24 mouse cellular contexts compared by ENCODE assay signal in genomic region chr14:24240831-24241230, GRCm38 (mm10). TPM values are rescaled to one million over a fixed set of nuclear protein-coding genes. Genes with fewer than 3 reads are reported as not detected.
"Had no signal": no experiment of that assay in that cellular context is flagged by ENCODE, and none has a peak within 500 bp of the region (broad histone marks: within the 10 kb centered on the region; RNA-seq: fewer than 3 reads in every experiment).

No protein-coding gene starts in this region.

- H3K27ac ChIP-seq: midbrain, embryonic 10.5 days; midbrain, embryonic 12.5 days; neural tube, embryonic 13.5 days; neural tube, embryonic 15.5 days had no signal

- DNase-seq: lung, embryonic 14.5 days; lung, postnatal 10 days; lung, postnatal 4 days; midbrain, embryonic 14.5 days; retina, postnatal 1 day; right cerebral cortex, adult 18-20 months; right cerebral cortex, postnatal 25 days; right cerebral cortex, postnatal 4 days; spleen, adult 18-20 months; thymus, adult 18-20 months; thymus, postnatal 14 days; thymus, postnatal 36 days had no signal

- H3K4me2 ChIP-seq: lung, embryonic 14.5 days; midbrain, embryonic 12.5 days; neural tube, embryonic 13.5 days; neural tube, embryonic 15.5 days had no signal

- H3K9me3 ChIP-seq: midbrain, embryonic 10.5 days; midbrain, embryonic 12.5 days; neural tube, embryonic 13.5 days; neural tube, embryonic 15.5 days had no signal

- ATAC-seq: midbrain, embryonic 16.5 days had no signal

- H3K9ac ChIP-seq: lung, embryonic 14.5 days; midbrain, embryonic 12.5 days; neural tube, embryonic 13.5 days; neural tube, embryonic 15.5 days had no signal

- H3K36me3 ChIP-seq: neural tube, embryonic 15.5 days had no signal

- H3K27me3 ChIP-seq: midbrain, embryonic 12.5 days; neural tube, embryonic 13.5 days; neural tube, embryonic 15.5 days had no signal

- H3K4me3 ChIP-seq: midbrain, embryonic 10.5 days; midbrain, embryonic 12.5 days; myocyte; neural tube, embryonic 13.5 days; neural tube, embryonic 15.5 days had no signal

RNA-seq across cellular contexts. Expression of gene E330034G19Rik, which starts 52.2 kb away (rescaled TPM):
- polyA plus RNA-seq: lung, embryonic 14.5 days; lung, embryonic 16.5 days; midbrain, embryonic 10.5 days; midbrain, embryonic 12.5 days; midbrain, embryonic 14.5 days; midbrain, embryonic 16.5 days; myocyte; neural tube, embryonic 11.5 days; neural tube, embryonic 13.5 days; neural tube, embryonic 15.5 days; small intestine, adult 2 months; stomach, embryonic 14.5 days; stomach, embryonic 16.5 days; thymus, postnatal 0 days had no signal
